Mouse (Mus musculus) gastrocnemius, postnatal 14 days (tissue): ENCODE measurements around the gene Rras. TPM values are rescaled to one million over a fixed set of nuclear protein-coding genes. Genes with fewer than 3 reads are reported as not detected.
A peak's percentile ranks its signal among the peaks of the same experiment; 100 is the strongest.
"Not testable (repeated sequence)": the region's sequence is repeated elsewhere in the genome, so short reads cannot be mapped to it uniquely, and the experiment has no call there.

Experiments
- DNase-seq: peaks from one replicate; pipeline ENCODE4 v3.0.0; 2021; ENCODE audit warnings: mixed read lengths
- intact Hi-C: fragments of 180-260 bp; cut with DNase I; formaldehyde crosslinking; loops from one replicate; pipeline ENCODE4 v1.15.1; 2025; ENCODE audit warnings: low total_unique reads
- total RNA-seq, 2 experiments: library from RNA; stranded (reverse); gene quantifications; 2 replicates each; pipeline ENCODE4 v1.2.3; 2021

The Rras gene
- total RNA-seq, 2 experiments from 2014 or later: 43.1 to 53.1 TPM

GRCm38 (mm10) chr7:45023711-45024110 is 6.0 kb downstream of the Rras start:
- DNase-seq, intact Hi-C loops: not testable (repeated sequence)

- intact Hi-C loops: no loop called here
- no peak for DNase-seq
Measured at GRCm38 (mm10) chr7:45024281-45025248, 6.8 kb downstream of the Rras start.

GRCm38 (mm10) chr7:45025601-45026220 is 8.0 kb downstream of the Rras start:
- intact Hi-C loops: no loop called here
- peak; percentile 57 for DNase-seq

DNA sequence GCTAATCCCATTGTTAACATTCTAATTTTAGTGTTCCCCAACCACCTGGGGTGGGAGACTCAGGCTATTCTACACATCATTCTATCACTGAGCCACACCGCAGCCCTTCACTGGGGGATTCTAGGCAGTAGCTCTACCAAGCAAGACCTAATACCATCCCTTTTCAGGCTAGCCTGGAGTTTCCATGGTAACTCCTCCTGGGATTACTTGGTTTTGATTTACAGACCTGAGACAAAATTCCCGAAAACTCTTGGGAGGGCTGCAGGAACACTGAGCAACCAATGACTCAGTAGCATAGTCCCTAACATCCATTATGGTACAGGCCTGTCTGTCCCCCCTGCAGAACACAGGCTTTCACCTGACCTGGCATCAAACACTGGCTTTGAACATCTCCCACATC is 8.5 kb downstream of the Rras start:
- DNase-seq: no peak
- intact Hi-C loops: no loop called here

DNA sequence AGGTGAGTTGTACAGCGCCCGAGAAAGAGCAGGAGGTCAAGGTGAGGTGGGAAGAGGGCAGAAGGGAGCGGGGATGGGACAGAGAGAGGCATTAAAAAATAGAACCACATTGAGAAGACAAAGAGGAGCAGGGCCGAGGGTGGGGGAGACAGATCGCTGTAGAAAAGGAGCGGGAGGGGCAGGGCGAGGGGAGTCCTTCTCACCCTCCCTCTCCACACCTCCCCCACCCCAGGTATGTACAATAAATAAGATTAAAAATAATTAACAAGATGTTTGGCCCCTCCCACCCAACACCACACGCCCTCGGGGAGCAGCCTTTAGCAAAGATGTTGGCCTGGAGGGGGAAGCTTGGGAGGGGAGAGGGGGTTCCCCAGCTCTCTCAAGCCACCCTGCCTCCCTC is 10.0 kb downstream of the Rras start:
- intact Hi-C loops: no loop called here
- DNase-seq: no peak

DNA sequence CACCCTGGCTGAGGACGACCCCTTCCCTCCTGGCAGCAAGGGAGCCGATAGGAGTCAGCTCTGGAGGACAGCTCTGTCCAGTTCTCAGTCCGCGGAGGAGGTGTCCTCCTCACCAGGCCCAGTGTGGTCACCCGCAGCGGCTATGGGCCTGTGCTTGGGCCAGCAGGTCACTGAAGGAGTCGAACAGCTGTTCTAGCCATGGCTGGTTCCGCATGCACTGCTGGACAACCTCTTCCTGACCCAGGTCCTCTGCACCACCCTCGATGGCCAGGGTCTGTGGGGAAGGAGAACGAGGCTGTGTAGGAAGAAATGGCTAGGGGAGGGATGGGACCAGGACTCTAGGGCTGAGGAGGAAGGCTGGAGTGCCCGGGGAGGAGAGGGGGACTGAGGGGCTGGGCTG is 10.6 kb downstream of the Rras start:
- intact Hi-C loops: no loop called here
- no peak for DNase-seq

DNA sequence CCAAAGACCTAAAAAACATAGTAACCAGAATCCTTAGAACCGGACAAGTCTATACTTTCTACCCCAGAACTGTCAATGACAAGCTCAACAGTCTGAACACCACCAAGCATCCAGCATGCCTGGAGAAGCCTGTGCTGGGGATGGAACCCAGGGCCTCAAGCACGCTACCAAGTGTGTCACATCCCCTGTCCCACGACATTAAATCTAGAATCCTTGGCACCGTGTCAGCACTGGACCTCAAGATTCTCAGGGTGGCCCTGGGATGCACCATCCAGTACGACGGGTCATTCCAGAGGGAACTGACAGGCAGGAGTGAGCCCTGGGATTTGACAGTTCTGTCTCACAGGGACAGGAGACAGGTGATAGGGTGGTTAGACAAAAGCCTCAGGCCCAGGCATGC is 12.2 kb downstream of the Rras start:
- intact Hi-C loops: no loop called here
- DNase-seq: no peak

DNA sequence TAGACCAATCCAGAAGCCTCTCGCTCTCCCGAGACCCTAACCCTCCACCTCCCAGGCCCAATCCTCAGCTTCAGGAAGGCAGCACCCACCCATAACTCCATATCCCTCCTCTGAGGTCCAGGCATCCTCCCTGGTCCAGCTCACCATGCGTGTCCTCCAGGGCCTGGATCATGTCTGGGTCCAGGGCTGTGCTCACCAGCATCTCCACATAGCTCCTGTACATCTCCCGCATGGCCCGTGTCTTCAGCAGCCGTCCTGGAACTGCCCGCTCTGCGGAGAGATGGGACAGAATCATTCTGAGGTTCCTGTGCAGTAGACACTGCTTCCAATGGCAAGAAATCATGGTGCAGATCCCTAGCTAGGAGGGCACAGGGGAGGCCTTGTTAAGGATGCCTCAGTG is 13.1 kb downstream of the Rras start:
- intact Hi-C loops: no loop called here

DNA sequence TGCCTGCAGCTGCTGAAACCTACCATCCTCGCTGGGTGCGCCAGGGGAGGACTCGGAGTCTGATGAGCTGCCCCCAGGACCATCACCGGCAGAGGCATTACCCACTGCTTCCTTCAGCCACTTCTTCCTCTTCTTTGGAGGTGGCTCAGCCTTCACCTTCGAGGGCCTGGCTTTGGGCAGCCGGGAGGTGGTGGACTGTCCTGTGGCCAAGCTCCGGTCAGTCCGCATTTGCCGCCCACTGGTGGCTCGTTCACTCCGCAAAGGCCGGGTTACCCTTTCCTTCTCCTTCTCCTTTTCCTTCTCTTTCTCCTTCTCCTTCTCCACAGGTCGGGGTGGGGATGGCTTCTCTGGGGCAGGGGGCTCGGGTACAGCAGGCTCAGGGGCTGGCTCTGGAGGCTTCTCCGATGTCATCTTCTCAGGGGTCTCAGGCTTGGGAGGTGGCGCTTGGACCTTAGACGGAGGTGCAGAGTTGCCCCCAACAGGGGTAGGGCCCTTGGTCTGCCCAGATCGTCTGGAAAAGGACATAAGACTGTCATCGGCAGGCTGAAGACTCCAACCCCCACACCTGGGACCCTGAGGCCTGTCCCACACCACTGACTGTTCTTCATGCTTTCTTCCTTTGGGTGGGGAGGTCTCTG is 16.1 kb downstream of the Rras start:
- DNase-seq: no peak
- intact Hi-C loops: no loop called here

More for the DNA sequence above, 13.1 kb downstream of the Rras start:
- no peak for DNase-seq

DNA sequence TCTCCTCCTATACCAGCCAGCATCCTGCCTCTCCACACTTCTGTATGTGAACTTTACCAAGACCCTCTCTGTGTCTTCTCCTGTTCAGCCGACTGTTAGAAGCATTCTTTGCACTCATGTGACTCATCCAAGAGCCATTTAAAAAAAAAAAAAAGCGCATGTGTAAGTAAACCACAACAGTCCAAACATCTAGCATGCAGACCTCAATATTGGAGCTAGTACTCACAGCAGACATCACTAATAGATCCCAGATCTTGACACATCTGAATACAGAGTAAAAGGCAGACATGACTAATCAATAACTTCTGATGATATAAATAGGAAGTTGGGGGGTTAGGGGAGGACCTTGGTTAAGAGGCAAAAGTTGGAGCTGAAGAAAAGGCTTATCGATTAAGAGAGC is 17.9 kb downstream of the Rras start:
- DNase-seq: no peak
- intact Hi-C loops: no loop called here

- intact Hi-C loops: no loop called here
- no peak for DNase-seq
Measured at GRCm38 (mm10) chr7:45036702-45037101, 18.9 kb downstream of the Rras start.

GRCm38 (mm10) chr7:45037720-45038361 is 20.1 kb downstream of the Rras start:
- DNase-seq: peak; percentile 62
- intact Hi-C loops: no loop called here

DNA sequence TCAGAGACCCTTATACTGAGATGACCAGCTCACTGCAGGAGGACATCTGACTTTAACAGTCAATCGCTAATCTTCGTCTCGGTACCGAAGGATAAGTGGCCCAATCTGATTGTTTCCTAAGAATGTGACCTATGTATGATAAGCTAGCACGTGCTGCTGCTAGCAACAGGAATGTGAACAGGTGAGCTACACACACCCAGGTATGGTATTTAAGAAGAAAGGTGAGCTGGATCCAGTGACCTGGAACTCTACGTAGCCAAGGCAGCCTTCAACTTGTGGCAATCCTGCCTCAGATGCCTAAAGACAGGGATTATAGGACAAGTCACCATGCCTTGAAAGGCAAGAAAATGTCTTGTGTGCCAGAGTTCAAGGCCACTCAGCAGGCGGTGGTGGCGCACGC is 20.6 kb downstream of the Rras start:
- intact Hi-C loops: no loop called here
- DNase-seq: no peak

DNA sequence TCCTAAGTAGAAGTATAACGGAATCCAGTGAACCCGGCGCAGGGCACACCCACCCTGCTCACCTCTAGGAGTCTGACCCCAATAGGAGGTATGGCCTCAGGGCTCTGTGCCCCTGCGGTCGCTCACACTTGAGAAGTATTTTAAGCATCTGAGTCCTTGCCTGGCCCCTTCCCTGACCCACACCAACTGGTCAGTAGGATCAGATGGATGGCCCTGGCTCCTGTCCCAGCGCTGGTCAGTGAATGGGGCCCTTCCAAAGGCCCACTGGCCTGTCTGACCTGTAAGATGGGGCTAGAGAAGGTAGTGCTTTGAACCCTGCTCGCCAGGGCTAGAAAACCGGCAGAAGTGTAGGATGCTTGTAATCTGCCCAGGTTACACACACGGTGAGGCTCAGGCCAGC is 23.1 kb downstream of the Rras start:
- intact Hi-C loops: no loop called here
- peak; percentile 68 for DNase-seq

DNA sequence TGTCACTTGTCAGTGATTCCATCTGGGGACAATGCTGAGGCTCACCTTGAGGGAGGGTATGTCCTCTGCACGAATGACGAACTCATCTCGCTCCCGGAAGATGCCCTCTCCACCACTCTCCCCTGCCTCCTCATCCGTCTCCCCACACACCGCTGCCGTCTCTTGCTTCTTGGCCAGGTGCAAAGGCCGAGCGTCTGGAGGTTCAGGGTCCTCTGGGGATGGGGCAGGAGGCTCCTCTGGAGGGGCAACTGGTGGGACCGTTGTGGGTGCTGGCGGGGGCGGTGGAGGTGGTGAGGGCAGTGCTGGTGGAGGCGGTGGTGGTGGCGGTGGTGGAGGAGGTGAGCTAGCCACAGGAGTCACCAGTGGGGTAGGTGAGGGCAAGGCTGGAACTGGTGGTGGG is 25.5 kb downstream of the Rras start:
- intact Hi-C loops: no loop called here
- DNase-seq: no peak

GRCm38 (mm10) chr7:45045741-45046140 is 28.0 kb downstream of the Rras start:
- no peak for DNase-seq
- intact Hi-C loops: no loop called here

DNA sequence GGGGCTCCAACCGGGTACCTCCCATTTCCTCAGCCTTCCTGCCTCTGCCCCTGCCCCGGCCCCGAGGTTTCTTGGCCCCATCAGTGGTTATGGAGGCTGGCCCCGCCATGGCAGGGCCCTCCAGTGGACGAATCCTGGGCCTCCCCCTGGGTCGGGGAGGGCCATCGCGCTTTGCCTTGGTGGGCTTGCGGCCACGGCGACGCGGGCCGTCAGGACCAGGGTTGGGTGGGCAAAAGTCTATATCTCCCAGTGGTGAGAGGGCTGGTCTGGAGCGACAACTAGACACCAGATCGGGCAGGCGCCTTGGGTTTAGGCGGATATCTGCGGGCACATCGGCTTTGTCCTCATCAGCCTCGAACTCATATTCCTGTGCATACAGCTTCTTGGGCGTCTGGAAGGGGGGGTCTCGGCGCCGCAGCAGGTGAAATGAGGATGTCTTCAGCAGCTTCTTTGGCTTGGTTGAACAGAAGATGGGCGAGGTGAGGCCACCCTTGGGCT is 29.1 kb downstream of the Rras start:
- DNase-seq: no peak
- intact Hi-C loops: no loop called here

DNA sequence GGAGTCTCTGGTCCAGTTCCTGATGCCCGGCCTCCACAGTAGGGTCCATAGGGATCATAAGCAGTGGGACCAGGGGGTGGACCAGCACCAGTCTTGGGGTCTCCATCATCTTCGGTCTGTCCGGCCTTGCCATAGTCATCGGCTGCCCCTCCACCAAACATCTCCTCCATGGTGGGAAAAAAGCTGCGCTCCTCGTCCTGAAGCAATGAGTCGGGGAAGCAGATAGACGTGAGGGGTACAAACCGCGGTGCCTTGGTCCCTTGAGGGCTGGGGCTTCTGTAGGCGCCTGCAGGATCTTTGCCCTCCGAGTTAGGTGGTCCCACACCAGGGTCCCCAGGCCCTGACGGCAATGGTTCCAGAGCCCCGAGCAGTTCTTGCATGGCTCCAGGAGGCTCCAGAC is 29.7 kb downstream of the Rras start:
- no peak for DNase-seq
- intact Hi-C loops: no loop called here

- DNase-seq: no peak
- intact Hi-C loops: no loop called here
Measured at GRCm38 (mm10) chr7:45048001-45048890, 30.5 kb downstream of the Rras start.
